Mouse (Mus musculus): ENCODE measurements at regions not wholly inside any gene's neighbourhood (a gene's known extent, or its start where the extent isn't known, plus 50 kb on each side); places are given as distances from the start of the nearest gene placed in this dataset.
A peak's percentile ranks its signal among the peaks of the same experiment; 100 is the strongest.

DNA sequence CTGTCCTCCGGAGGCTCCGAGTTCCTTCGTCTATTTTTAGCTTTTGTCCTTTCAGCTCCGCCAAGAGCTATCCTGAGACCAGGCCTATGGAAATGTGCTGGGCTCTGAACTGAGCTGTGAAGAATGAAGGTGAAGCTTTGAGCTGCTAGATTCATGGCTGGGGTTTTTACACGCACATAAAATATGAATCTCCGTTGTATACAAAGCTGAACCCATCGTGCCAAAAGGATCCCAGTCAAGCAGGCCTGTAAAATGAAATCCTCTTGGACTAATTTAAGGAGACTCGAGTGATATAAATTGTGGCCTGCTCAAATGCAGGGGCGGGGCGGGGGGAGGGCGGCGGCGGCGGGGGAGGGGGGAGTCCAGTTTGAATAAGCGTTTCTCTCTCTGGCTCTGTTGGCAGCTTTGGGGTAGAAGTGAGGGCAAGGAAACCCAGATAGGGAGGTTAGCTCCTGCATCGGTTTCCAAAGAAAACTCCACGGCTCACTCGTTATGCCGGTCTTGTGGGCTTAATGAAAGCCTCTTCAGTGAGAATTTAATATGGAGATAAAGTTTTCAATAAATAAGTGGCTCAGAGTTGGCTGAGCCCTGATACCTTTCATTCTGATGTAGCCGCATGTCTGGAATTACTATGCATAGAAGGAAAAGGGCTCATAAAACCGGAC, 277.1 kb upstream of the Pbx1 start:
- H3K27me3 ChIP-seq (ENCODE audit: control insufficient read depth, insufficient read depth, low read length), result no peaks in the 10 kb centered on the region
- H3K27ac ChIP-seq (replicated peaks; ENCODE audit: low read depth, low read length), result peak overlapping the region; percentile 6; the same call in 1 of the 2 replicates
- H3K9me3 ChIP-seq (ENCODE audit: control insufficient read depth, low read length), result no peaks in the 10 kb centered on the region
- no peaks in the 10 kb centered on the region for H3K36me3 ChIP-seq (ENCODE audit: control insufficient read depth, insufficient read depth, low read length)
- no peak overlapping the region for H3K4me3 ChIP-seq (replicated peaks; ENCODE audit: low read length)
- peak; percentile 68 for DNase-seq (ENCODE audit: low spot score)
- H3K4me1 ChIP-seq (ENCODE audit: control insufficient read depth, insufficient read depth, low read length), result peaks cover 14% of the 10 kb centered on the region; the same call in 1 of the 2 replicates
- ATAC-seq (ENCODE audit: low FRiP score, low read depth), result peak; percentile 78
- TF ChIP-seq POLR2A (IDR thresholded peaks at IDR 0.05; ENCODE audit: borderline replicate concordance, extremely low read depth, insufficient read depth, insufficient read length), result no peak
- WGBS, result 8% methylated on average over 20 of the region's 21 CpGs
- H3K4me2 ChIP-seq (replicated peaks; ENCODE audit: low read depth, low read length, severe bottlenecking), result peak overlapping the region; percentile 39
- H3K9ac ChIP-seq (ENCODE audit: low read depth, low read length, severe bottlenecking), result 0 out of 2 replicates have a peak overlapping the region, but pooled peaks have one; percentile 17

DNA sequence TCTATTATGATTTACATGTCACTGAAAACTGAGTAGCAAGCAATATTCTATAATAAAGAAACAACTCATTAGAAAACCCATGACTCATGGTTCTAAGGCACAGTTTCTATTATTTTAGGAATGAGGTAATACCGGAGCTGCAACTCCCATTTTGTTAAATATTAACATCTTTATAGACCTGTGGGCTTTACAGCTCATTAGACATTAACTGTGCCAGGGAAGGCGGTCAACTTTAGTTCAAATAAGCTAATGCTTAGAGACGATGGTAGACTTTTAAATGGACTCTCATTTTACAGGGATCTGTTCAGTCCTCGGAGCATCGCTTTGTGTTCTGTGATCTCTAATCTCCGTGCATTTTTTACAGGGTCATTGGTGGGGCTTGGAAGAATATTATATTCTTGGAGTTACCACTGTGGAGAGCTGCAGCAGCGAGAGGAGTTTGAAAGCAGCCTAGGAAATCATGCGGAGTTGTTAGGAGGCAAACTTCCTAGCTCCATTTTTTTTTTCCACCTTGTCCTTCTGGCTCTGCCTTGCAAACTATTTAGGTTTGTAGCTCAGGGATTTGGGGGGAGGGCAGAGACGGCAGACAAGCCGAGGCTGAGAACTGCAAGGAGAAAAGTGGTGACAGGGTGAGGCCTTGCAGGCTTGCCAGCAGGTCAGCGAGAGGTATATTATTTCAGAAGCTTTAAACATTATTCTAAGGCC, 276.2 kb upstream of the Pbx1 start:
- H3K9me3 ChIP-seq (ENCODE audit: control insufficient read depth, low read length), result no peaks in the 10 kb centered on the region
- H3K27me3 ChIP-seq (ENCODE audit: control insufficient read depth, insufficient read depth, low read length), result no peaks in the 10 kb centered on the region
- H3K4me3 ChIP-seq (replicated peaks; ENCODE audit: low read length), result no peak overlapping the region
- no peak for TF ChIP-seq POLR2A (IDR thresholded peaks at IDR 0.05; ENCODE audit: borderline replicate concordance, extremely low read depth, insufficient read depth, insufficient read length)
- no peaks in the 10 kb centered on the region for H3K36me3 ChIP-seq (ENCODE audit: control insufficient read depth, insufficient read depth, low read length)
- H3K27ac ChIP-seq (replicated peaks; ENCODE audit: low read depth, low read length), result peak overlapping the region; percentile 6; the same call in 1 of the 2 replicates
- WGBS, result 7% methylated on average over 11 of the region's 11 CpGs
- DNase-seq (ENCODE audit: low spot score) (peak; percentile 76), ATAC-seq (ENCODE audit: low FRiP score, low read depth) (peak; percentile 58)
- peak overlapping the region; percentile 39 for H3K4me2 ChIP-seq (replicated peaks; ENCODE audit: low read depth, low read length, severe bottlenecking)
- peaks cover 14% of the 10 kb centered on the region; the same call in 1 of the 2 replicates for H3K4me1 ChIP-seq (ENCODE audit: control insufficient read depth, insufficient read depth, low read length)
- H3K9ac ChIP-seq (ENCODE audit: low read depth, low read length, severe bottlenecking), result 0 out of 2 replicates have a peak overlapping the region, but pooled peaks have one; percentile 17

DNA sequence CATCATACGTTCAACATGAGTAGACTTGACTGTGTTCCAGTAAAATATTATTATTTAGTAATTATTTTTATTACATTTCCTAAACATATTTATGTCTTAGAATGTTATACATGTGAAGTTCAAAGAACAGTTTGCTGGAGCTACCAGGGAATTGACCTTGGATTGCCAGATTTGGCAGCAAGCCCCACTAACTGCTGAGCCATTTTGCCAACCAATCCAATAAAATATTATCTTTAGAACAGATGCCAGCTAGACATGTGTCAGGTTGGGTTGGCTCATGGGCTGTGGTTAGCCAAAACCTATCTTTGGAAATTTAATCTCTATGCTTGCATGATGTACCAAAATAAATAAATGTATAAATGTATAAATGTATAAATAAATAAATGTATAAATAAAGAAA, 265.3 kb upstream of the Pbx1 start:
- H3K36me3 ChIP-seq (ENCODE audit: control insufficient read depth, insufficient read depth, low read length), result no peaks in the 10 kb centered on the region
- no peak overlapping the region for H3K9ac ChIP-seq (ENCODE audit: low read depth, low read length, severe bottlenecking)
- no peaks in the 10 kb centered on the region for H3K4me1 ChIP-seq (ENCODE audit: control insufficient read depth, insufficient read depth, low read length)
- no peaks in the 10 kb centered on the region for H3K9me3 ChIP-seq (ENCODE audit: control insufficient read depth, low read length)
- WGBS, result 75% methylated on average over 1 of the region's 1 CpGs
- DNase-seq (ENCODE audit: low spot score) (no peak), ATAC-seq (ENCODE audit: low FRiP score, low read depth) (no peak)
- no peak overlapping the region for H3K4me3 ChIP-seq (replicated peaks; ENCODE audit: low read length)
- no peak overlapping the region for H3K4me2 ChIP-seq (replicated peaks; ENCODE audit: low read depth, low read length, severe bottlenecking)
- no peak for TF ChIP-seq POLR2A (IDR thresholded peaks at IDR 0.05; ENCODE audit: borderline replicate concordance, extremely low read depth, insufficient read depth, insufficient read length)
- H3K27ac ChIP-seq (replicated peaks; ENCODE audit: low read depth, low read length), result no peak overlapping the region
- H3K27me3 ChIP-seq (ENCODE audit: control insufficient read depth, insufficient read depth, low read length), result no peaks in the 10 kb centered on the region

DNA sequence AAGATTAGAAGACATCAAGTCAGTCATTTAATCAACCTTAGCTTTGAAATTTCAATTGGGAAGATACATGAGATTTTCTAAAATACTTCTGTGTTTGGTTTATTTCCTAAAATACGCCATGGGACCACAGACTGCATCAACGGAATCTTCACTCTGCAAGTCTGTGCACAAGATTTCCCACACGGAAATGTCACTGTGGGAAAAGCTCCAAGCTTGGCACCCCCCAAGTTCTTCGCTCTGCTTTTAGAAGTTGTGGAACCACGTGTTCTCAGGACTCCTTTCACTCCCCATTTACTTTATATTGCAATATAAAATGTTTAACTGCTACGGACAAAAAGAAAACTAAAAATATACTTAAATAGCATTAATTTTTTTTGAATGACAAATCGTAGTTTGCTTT, 254.8 kb upstream of the Pbx1 start:
- H3K4me2 ChIP-seq (replicated peaks; ENCODE audit: low read depth, low read length, severe bottlenecking), result no peak overlapping the region
- H3K36me3 ChIP-seq (ENCODE audit: control insufficient read depth, insufficient read depth, low read length), result no peaks in the 10 kb centered on the region
- no peak overlapping the region for H3K4me3 ChIP-seq (replicated peaks; ENCODE audit: low read length)
- 59% methylated on average over 7 of the region's 7 CpGs for WGBS
- ATAC-seq (ENCODE audit: low FRiP score, low read depth) (no peak), DNase-seq (ENCODE audit: low spot score) (no peak)
- no peaks in the 10 kb centered on the region for H3K9me3 ChIP-seq (ENCODE audit: control insufficient read depth, low read length)
- TF ChIP-seq POLR2A (IDR thresholded peaks at IDR 0.05; ENCODE audit: borderline replicate concordance, extremely low read depth, insufficient read depth, insufficient read length), result no peak
- H3K9ac ChIP-seq (ENCODE audit: low read depth, low read length, severe bottlenecking), result no peak overlapping the region
- no peaks in the 10 kb centered on the region for H3K27me3 ChIP-seq (ENCODE audit: control insufficient read depth, insufficient read depth, low read length)
- no peaks in the 10 kb centered on the region for H3K4me1 ChIP-seq (ENCODE audit: control insufficient read depth, insufficient read depth, low read length)
- H3K27ac ChIP-seq (replicated peaks; ENCODE audit: low read depth, low read length), result no peak overlapping the region

DNA sequence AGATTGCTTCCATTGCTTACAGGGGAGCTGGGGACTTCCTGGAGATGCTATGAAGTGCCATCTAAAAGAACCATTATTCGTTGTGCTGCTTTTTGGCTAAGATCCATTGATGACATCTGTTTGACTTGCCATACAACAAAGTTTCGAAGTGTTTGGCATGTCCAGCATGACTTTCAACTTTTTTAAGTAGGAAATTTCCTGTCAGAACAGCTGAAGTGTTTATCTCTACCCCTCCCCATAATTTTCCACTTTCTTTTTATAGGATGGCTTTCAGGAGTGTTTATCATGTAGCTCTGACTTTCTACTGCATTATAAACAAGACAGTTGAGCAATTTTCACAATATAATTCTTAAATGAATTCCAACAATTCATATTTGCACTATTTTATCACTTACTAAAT, 253.1 kb upstream of the Pbx1 start:
- Histone ChIP-seq H3K27ac (replicated peaks; ENCODE audit: low read depth, low read length) (no peak overlapping the region), H3K4me2 (replicated peaks; ENCODE audit: low read depth, low read length, severe bottlenecking) (no peak overlapping the region), H3K9me3 (ENCODE audit: control insufficient read depth, low read length) (no peaks in the 10 kb centered on the region), H3K36me3 (ENCODE audit: control insufficient read depth, insufficient read depth, low read length) (no peaks in the 10 kb centered on the region), H3K4me1 (ENCODE audit: control insufficient read depth, insufficient read depth, low read length) (no peaks in the 10 kb centered on the region), H3K9ac (ENCODE audit: low read depth, low read length, severe bottlenecking) (no peak overlapping the region), H3K27me3 (ENCODE audit: control insufficient read depth, insufficient read depth, low read length) (no peaks in the 10 kb centered on the region), H3K4me3 (replicated peaks; ENCODE audit: low read length) (no peak overlapping the region)
- no peak for TF ChIP-seq POLR2A (IDR thresholded peaks at IDR 0.05; ENCODE audit: borderline replicate concordance, extremely low read depth, insufficient read depth, insufficient read length)
- 89% methylated on average over 2 of the region's 2 CpGs for WGBS
- DNase-seq (ENCODE audit: low spot score) (no peak), ATAC-seq (ENCODE audit: low FRiP score, low read depth) (no peak)
